Mouse (Mus musculus) heart, postnatal 0 days (tissue): ENCODE results near the gene Gabrb1. TPM values are rescaled to one million over a fixed set of nuclear protein-coding genes. Genes with fewer than 3 reads are reported as not detected.

Experiments
- ATAC-seq: fragments of 200-750 bp; cut with Nextera tagmentation; 2 replicates; pipeline ENCODE4 v1.8.0; 2017; ENCODE audit warnings: low read depth, moderate number of reproducible peaks, moderate library complexity; ENCODE audit not compliant: insufficient read depth
- DNase-seq: peaks from one replicate; pipeline ENCODE4 v3.0.0-alpha.2; 2016; ENCODE audit warnings: low spot score
- H3K27ac ChIP-seq: fragments of 300-500 bp; sonication (generic); 2 replicates; pipeline ENCODE4 v1.5.1; 2014; ENCODE audit warnings: low read depth, mild to moderate bottlenecking
- H3K27me3 ChIP-seq: fragments of 300-500 bp; sonication (generic); 2 replicates; pipeline ENCODE4 v1.6.1; 2014; ENCODE audit warnings: low read length, mixed read lengths; ENCODE audit not compliant: control insufficient read depth, insufficient read depth
- H3K36me3 ChIP-seq: fragments of 300-500 bp; sonication (generic); replicated peaks from 2 replicates; pipeline ENCODE4 v1.6.1; 2014; ENCODE audit warnings: low read length, mixed read lengths; ENCODE audit not compliant: control insufficient read depth, insufficient read depth
- H3K4me1 ChIP-seq: fragments of 300-500 bp; sonication (generic); 2 replicates; pipeline ENCODE4 v1.6.1; 2014; ENCODE audit warnings: antibody characterized with exemption; ENCODE audit not compliant: control insufficient read depth, insufficient read depth
- H3K4me2 ChIP-seq: fragments of 300-500 bp; sonication (generic); 2 replicates; pipeline ENCODE4 v1.6.1; 2014; ENCODE audit warnings: low read depth, mild to moderate bottlenecking, low read length, moderate library complexity
- H3K4me3 ChIP-seq: fragments of 300-500 bp; sonication (generic); 2 replicates; pipeline ENCODE4 v1.5.1; 2014; ENCODE audit warnings: low read depth, low read length
- H3K9ac ChIP-seq: fragments of 300-500 bp; sonication (generic); replicated peaks from 2 replicates; pipeline ENCODE4 v1.6.1; 2014; ENCODE audit warnings: low read depth, low read length, mixed read lengths
- H3K9me3 ChIP-seq: fragments of 300-500 bp; sonication (generic); replicated peaks from 2 replicates; pipeline ENCODE4 v1.6.1; 2016; ENCODE audit warnings: low read length; ENCODE audit not compliant: control insufficient read depth
- CTCF ChIP-seq: IDR thresholded peaks from 2 replicates; pipeline ENCODE4 v1.5.1; 2016; ENCODE audit warnings: antibody characterized with exemption, control low read depth, low read depth
- EP300 ChIP-seq: IDR thresholded peaks from 2 replicates; pipeline ENCODE4 v1.6.1; 2016; ENCODE audit warnings: antibody characterized with exemption, low read depth
- WGBS: fragments of 180-500 bp; shearing (Covaris S2); extraction: QIAGEN DNeasy Blood & Tissue Kit; methylation state at CpG from one replicate; pipeline ENCODE4 v1.1.7; 2014; 5-methylcytosine and 5-hydroxymethylcytosine counted together
- polyA plus RNA-seq: library from polyadenylated mRNA; unstranded; fragments of >200 nt; fragmentation: Nextera tagmentation; extraction: Ambion mirVana; gene quantifications from 2 replicates; pipeline ENCODE4 v1.2.1, GENCODE M21; 2015
- total RNA-seq: library from RNA; depleted of rRNA; stranded (reverse); fragments of >200 nt; gene quantifications from 2 replicates; pipeline ENCODE4 v1.2.3, GENCODE M21; 2014; ENCODE audit warnings: low replicate concordance

Gabrb1 gene
- total and polyA plus RNA-seq, 2 experiments from 2014 or later, result 0.15 TPM; not detected in 1

GRCm38 (mm10) chr5:71648108-71648507 is 9.8 kb upstream of the Gabrb1 start:
- Histone ChIP-seq H3K36me3 (no peaks in the 10 kb centered on the region), H3K4me3 (no peak overlapping the region), H3K4me1 (no peaks in the 10 kb centered on the region), H3K9ac (no peak overlapping the region), H3K27me3 (no peaks in the 10 kb centered on the region), H3K9me3 (no peaks in the 10 kb centered on the region), H3K4me2 (no peak overlapping the region), H3K27ac (no peak overlapping the region)
- TF ChIP-seq EP300 (no peak), CTCF (no peak)
- 83% methylated on average over 2 of the region's 2 CpGs for WGBS
- ATAC-seq, result no peak
- no peak for DNase-seq

GRCm38 (mm10) chr5:71654056-71654455 is 3.9 kb upstream of the Gabrb1 start:
- ATAC-seq (no peak), DNase-seq (no peak)
- H3K9me3 ChIP-seq, result no peaks in the 10 kb centered on the region
- no peak overlapping the region for H3K4me3 ChIP-seq
- H3K4me2 ChIP-seq, result no peak overlapping the region
- H3K27me3 ChIP-seq, result peaks cover 14% of the 10 kb centered on the region
- peaks cover 14% of the 10 kb centered on the region; the same call in 1 of the 2 replicates for H3K4me1 ChIP-seq
- H3K9ac ChIP-seq, result no peak overlapping the region
- no peak overlapping the region for H3K27ac ChIP-seq
- TF ChIP-seq EP300 (no peak), CTCF (no peak)
- 69% methylated on average over 5 of the region's 5 CpGs for WGBS
- H3K36me3 ChIP-seq, result no peaks in the 10 kb centered on the region

- H3K36me3 ChIP-seq, result no peaks in the 10 kb centered on the region
- TF ChIP-seq EP300 (no peak), CTCF (no peak)
- no peak overlapping the region for H3K9ac ChIP-seq
These were observed 1.1 kb upstream of the Gabrb1 start for GRCm38 (mm10) chr5:71656771-71657170.

GRCm38 (mm10) chr5:71658115-71658497 is 193 bp downstream of the Gabrb1 start, which contains the start of gene Gabra4:
Gene Gabra4, minus strand, starts transcription at chr5:71658308.
- Histone ChIP-seq H3K4me3 (peak within 1 kb of the TSS; percentile 53), H3K27ac (no peak within 1 kb of the TSS), H3K27me3 (peaks cover 14% of the 10 kb centered on the region), H3K9me3 (no peaks in the 10 kb centered on the region), H3K4me2 (peak within 1 kb of the TSS; percentile 90), H3K36me3 (no peaks in the 10 kb centered on the region), H3K9ac (no peak within 1 kb of the TSS), H3K4me1 (peaks cover 14% of the 10 kb centered on the region; the same call in 1 of the 2 replicates)
- 1% methylated on average over 15 of the region's 15 CpGs for WGBS
- ATAC-seq (no peak), DNase-seq (no peak)
- TF ChIP-seq CTCF (no peak), EP300 (no peak)

More at GRCm38 (mm10) chr5:71656771-71657170, 1.1 kb upstream of the Gabrb1 start:
- Histone ChIP-seq H3K27me3 (peaks cover 14% of the 10 kb centered on the region), H3K27ac (no peak overlapping the region), H3K9me3 (no peaks in the 10 kb centered on the region), H3K4me3 (peak overlapping the region; percentile 53), H3K4me1 (peaks cover 14% of the 10 kb centered on the region; the same call in 1 of the 2 replicates), H3K4me2 (peak overlapping the region; percentile 90)
- 11% methylated on average over 10 of the region's 10 CpGs for WGBS
- no peak for DNase-seq
- ATAC-seq, result no peak

- Histone ChIP-seq H3K4me2 (no peak overlapping the region), H3K36me3 (no peaks in the 10 kb centered on the region), H3K27me3 (no peaks in the 10 kb centered on the region), H3K27ac (no peak overlapping the region), H3K9me3 (no peaks in the 10 kb centered on the region), H3K4me1 (no peaks in the 10 kb centered on the region), H3K9ac (no peak overlapping the region), H3K4me3 (no peak overlapping the region)
- WGBS, result 47% methylated on average over 4 of the region's 4 CpGs
- TF ChIP-seq EP300 (no peak), CTCF (no peak)
- DNase-seq (no peak), ATAC-seq (no peak)
These were observed 7.7 kb downstream of the Gabrb1 start for GRCm38 (mm10) chr5:71665593-71665992.
